Mouse (Mus musculus): ENCODE data around the gene Mylk2.

- TF ChIP-seq CTCF (IDR thresholded peaks at IDR 0.05; ENCODE audit: low read depth), result no peak
- no peak for TF ChIP-seq EP300 (IDR thresholded peaks at IDR 0.05; ENCODE audit: low read depth)
Observed at GRCm38 (mm10) chr2:152906274-152907037, 4.7 kb upstream of the Mylk2 start.

Data from liver, embryonic 14.5 days (tissue).